ENCODE assay signal across 16 mouse cellular contexts in genomic region chr1:137549659-137550058, GRCm38 (mm10).
DNase-seq lines count a peak whose midpoint lies in the region; ATAC-seq lines count a peak whose summit lies in the region.
"Had no signal": no experiment of that assay in that cellular context is flagged by ENCODE, and none has a peak within 500 bp of the region (broad histone marks: within the 10 kb centered on the region; RNA-seq: fewer than 3 reads in every experiment).

No protein-coding gene starts in this region.

- DNase-seq in 416B (ENCODE audit: low read depth), result peak; percentile 27
- no peak for DNase-seq in heart, postnatal 14 days
- no peak for DNase-seq in cerebellum, adult 9-10 months
- DNase-seq: adrenal gland, adult 2 months; adrenal gland, postnatal 10 days; adrenal gland, postnatal 25 days; cerebellum, adult 11 months; cerebellum, adult 18-20 months; cerebellum, adult 8-10 months; cerebellum, postnatal 10 days; cerebellum, postnatal 25 days; embryo, embryonic 11 days had no signal

- peak; percentile 97 for ATAC-seq in granulocyte monocyte progenitor cell, adult 5-6 weeks (replicated peaks; ENCODE audit: poor library complexity, severe bottlenecking)
- ATAC-seq in megakaryocyte progenitor cell, adult 5-6 weeks (replicated peaks; ENCODE audit: poor library complexity), result peak; percentile 83
- ATAC-seq: forebrain, embryonic 14.5 days; forebrain, embryonic 16.5 days had no signal

- intact Hi-C loops in heart, postnatal 14 days (cut with DNase I), result no loop called here
